Mouse (Mus musculus): ENCODE measurements at regions not wholly inside any gene's neighbourhood (a gene's known extent, or its start where the extent isn't known, plus 50 kb on each side); places are given as distances from the start of the nearest gene placed in this dataset.

DNA sequence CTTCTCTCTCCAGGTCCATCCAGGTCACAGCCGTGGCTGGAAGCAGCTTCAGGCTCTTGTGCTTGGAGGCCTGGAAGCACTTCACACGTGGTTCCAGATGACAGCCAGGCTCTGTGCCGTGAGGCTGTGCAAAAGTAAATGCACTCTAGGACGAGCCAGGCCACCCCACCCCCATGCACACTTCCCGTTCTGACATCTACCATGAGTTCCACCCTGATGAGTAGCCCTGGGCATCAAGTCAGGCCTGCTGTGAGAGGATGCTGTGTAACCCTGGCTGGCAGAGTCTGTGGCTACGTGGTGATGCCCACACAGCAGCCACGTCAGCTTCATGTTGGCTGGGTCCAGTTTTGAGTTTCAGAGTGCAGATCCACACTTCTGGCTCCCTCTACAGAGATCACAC lies 202.4 kb upstream of the Sulf2 start:
- peak; percentile 43 for DNase-seq (ENCODE audit: low read depth, low spot score)

DNA sequence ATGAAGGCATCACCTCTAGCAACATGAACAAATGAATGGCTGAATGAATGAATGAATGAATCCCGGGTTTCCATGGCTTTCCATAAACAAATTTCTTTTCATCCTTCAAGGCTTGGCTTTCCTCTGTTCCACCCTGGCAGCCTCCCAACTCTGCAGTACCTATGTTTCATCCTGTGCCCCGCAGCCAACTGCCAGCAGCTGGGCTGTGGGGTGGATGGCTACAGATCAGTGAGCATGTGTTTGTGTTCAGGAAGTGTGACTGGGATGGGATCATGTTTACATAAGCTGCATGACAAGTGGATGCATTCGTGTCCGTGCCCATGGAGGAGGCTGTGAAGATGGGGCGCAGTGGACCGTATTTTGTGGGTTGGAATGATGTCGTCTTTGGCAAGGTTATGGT lies 200.5 kb upstream of the Sulf2 start:
- no peak for DNase-seq (ENCODE audit: low read depth, low spot score)

DNA sequence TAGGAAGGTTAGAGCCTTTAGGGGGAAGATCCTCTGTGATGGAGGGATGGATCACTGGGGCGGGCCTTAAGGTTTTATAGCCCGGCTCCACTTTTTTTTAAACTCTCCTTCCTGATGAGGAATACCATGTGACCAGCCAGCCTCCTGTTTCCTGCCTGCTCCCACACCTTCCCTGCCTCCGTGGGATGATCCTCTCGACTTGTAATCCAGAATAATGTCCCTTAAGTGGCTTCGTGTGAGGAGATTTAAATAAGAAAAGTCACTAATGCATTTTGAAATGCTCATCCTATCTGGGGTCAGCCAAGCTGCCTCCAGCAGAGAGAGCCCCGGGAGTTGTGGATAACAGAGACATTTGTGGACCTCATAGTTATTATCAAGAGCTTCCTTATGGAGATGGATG lies 200.0 kb upstream of the Sulf2 start:
- no peak for DNase-seq (ENCODE audit: low read depth, low spot score)

DNA sequence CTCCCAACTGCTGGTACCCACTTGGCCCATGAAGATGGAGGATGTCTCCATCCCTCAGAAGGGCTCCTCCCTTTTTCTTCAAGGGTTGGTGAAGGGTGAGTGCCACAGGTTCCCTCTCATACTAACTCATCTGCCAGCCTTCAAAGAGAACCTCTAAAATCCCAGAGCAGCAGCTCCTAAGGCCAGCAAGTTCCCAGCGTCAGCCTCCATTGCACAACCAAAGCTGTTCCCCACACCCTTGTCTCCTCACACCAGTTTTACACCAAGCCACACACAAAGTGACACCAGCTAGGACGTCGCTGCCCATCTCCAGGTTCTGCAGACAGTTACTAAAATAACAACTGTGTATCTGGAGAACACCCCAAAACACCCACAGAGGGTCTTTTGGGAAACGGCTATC lies 198.9 kb upstream of the Sulf2 start:
- DNase-seq (ENCODE audit: low read depth, low spot score): no peak

DNA sequence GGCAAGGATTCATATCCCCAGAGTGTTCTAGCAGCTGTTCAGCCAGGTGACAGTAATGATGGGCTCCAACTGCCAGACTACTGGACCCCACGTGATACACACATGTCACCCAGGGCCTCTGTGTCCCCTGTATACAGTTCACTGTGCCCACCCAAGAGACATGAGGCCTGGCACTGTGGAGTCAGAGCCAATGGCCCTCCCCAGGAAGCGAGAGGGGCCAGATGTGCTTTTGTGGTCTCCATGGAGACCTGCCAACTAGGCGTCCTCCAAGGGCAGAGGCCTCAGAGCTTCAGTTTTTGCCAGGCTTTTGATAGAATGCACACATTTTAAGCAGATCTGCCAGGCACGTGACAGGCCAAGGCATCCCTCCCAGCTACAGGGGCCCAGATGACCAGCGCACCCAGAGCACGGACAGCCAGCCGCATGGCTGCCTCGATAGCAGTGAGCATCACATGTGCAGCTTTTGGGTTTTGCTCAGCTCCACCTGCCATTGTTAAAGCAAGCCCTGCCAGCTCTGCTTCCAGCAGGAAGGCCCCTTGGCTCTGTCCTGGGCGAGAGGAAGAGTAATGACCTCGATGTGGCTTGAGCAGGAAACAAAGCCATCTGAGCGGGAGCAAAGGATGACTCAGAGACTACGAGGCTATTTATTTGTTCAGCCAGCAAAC lies 198.1 kb upstream of the Sulf2 start:
- peak; percentile 61 for DNase-seq (ENCODE audit: low read depth, low spot score)

DNA sequence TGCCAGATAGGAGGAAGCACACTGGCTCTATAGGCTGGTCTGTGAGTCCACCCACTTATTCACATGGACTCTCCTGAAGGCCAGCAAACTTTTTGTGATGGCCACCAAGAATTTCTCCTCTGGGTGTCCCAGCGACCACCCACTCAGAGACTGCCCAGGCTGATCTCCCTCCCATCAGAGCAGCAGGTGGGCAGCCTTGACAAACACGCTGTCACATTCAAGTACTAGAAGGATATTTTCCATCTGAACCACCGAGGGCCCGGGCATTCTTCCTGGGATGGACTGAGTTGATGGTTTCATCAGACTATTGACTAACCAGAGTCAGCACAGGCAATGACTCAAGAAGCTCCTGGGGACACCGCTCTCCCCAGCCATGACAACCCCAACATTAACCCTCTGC lies 196.5 kb upstream of the Sulf2 start:
- DNase-seq (ENCODE audit: low read depth, low spot score): no peak

DNA sequence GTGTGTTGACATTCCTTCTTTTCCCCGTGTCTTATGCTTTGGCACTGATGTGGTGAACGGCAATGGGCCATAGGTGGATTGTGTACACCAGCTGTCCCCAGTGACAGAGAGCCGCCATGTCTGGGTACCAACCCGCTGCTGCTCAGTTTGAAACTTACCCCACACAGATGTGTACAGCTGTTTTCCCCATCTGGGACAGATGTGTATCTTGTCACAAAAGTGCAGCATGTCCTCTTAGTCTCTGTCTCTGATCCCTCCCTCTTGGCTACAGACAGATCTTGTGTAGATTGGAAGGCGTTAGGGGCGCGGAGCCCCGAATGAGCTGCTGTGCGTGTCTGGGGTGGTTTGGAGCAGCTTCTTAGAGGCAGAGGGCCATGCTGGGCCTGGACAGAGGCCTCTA lies 196.1 kb upstream of the Sulf2 start:
- no peak for DNase-seq (ENCODE audit: low read depth, low spot score)

DNA sequence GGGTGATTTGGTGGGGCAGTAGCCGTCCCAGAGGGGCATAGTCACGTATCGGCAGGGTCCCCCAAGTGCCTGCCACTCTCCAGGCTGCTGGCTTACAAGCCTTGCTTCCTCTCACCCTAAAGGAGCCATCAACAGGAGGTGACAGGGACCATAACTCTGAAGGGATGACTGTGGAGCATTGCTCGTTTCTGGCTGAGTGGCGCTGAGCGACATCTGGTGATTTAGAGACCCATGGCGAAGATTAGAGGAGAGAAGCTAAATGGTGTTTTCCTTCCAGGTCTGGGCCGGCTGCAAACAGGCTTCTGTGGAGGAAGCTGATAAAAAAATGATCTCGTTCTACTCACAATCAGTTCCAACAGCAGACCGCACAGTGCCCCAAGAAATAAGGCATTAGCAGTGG lies 193.2 kb upstream of the Sulf2 start:
- DNase-seq (ENCODE audit: low read depth, low spot score): no peak

DNA sequence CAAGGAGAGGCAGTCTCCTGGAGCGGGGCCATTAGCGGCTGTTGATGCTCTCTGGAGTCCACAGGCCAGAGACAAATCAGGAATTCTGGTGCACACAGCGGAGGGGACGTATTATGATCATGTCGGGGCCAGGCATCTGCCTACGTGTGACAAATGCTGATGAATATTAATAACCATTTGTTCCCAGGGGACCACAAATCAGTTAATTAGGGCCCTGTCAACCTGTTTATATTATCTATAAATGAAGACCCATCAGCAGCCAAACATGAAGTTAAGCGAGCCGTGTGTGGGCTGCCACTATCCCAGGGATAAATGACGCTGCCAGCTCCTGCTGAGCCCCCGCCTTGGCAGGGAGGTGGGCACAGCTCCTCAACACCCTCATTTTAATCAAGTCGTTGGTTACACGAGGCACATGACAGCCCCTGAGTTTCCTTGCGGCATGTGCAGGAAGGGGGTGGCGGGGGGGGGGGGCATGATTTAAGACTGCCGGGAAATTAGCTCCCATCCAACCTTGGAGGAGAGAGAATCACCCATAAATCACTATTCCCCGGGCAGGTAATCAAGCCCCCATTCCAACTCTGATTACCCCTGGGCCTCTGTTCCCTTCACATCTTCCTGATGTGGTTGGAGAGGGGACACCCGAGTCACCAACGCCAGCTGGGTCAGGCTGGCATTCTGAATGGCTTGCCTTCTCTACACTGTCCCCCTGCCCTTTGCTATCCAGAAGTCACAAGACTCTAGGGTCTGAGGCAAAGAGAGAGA lies 191.1 kb upstream of the Sulf2 start:
- DNase-seq (ENCODE audit: low read depth, low spot score): no peak

DNA sequence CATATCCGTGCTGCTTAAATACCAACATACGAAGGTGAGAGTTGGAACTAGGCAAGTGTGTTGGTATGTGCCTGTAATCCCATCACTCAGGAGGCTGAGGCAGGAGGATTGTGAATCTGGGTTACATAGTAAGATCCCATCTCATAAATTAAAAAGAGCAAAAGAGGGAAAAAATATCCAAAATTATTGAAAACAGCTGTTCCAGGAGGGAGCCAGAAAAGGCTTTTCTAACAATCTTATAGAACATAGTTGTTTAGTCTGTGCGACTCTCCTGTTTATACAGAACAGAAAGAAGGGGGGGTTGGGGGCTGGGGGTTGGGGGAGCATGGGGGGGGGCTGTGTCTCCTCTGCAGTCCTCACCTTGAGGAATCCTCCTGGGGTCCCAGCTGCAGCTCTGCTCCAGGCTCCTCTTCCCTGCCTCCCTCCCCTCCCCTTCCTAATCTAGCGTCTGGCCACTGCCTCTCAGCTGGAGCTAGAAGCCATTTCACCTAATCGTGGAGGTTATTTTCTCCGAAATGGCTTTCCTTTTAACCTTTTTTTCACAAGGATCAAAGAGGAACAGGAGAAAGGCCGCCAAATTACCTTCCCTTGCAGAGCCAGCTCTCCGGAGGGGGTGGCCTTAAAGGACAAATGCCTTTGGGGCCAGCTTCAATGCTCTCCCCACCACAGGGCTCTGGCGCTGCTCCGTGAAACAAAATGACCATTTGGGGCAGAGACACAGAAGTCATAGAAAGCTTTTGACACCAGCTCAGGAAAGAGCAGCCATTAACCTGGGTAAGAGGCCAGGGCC lies 188.3 kb upstream of the Sulf2 start:
- no peak for DNase-seq (ENCODE audit: low read depth, low spot score)

DNA sequence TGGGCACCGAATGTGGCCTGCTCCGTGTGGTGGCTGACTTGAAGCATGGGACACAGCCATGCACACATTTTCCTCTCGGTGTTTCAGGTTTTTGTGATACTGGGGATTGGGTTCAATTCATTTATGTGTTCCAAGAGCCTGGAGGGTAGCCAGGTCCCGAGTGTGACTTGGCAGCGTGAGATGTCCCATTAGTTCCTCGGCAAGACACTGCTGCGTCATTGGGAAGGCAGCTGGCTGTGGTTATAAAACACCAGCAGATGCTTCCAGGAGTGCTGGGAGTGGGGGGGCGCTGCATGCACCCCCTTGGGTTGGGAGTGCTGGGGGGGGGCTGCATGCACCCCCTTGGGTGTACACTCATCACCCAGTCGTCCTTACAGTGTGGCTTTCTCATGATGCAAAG lies 186.9 kb upstream of the Sulf2 start:
- peak; percentile 85 for DNase-seq (ENCODE audit: low read depth, low spot score)

DNA sequence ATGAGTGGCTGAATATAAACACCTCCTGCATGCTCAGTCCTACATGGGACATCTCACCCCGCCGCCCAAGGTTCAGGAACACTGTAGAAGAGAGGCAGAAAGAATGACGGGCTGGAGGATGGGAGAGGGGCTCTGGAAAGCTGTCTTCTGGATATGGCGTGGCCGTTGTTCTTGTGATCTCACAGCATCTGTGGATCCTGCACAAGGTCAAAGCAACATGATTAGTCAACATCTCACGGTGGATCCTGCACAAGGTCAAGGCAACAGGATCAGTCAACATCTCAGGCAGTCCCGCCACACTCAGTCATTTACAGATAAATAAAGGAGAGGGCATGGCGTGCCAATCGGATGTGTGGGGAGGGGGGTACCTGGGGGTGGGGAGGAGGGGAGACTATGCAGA lies 184.7 kb upstream of the Sulf2 start:
- DNase-seq (ENCODE audit: low read depth, low spot score): no peak

DNA sequence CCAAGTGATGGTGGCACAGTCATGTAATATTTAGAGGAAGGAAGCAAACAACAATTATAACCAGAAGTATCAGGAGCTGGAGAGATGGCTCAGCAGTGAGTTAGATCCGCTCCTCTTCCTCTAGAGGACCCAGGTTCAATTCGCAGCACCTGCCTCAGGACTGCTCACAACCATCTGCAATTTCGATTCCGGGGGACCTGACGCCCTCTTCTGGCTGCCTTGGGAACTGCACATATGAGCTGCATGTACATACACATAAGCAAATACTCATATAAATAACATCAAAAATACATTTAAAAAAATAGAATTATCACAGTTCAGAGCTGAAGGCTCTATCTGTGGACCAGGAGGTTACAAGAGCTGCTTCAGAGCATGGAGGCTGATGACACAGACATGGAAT lies 184.0 kb upstream of the Sulf2 start:
- DNase-seq (ENCODE audit: low read depth, low spot score): no peak

DNA sequence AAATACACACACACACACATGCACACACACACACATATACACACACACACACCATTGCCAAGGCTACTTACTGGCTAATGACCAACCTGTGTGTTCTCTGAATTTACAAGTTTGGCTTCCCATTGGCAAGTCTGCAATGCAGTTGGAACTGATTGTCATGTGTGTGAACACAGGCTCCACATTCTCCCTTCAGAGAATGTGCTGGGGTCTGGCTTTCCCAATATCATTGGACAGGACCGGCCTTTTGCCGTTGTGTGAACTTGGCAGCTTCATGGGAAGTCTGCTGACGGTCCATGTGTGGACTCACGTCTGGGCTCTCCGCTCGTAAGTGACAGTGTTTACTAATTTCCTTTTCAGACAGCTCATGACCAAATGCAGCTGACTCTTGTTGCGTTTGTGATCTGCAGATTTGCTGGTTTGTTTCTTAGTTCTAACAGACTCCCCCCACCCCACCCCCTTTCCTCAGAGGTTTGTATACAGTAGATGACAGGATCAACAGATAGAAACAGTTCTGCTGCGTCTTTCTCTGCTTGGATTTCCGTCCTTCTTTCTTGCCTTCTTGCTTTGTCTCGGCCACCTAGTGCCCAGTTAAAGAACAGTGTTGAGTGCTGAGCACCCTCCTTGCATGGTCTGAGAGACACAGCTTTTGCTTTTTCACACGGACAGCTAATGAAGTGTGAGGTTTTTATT lies 183.1 kb upstream of the Sulf2 start:
- DNase-seq (ENCODE audit: low read depth, low spot score): no peak

DNA sequence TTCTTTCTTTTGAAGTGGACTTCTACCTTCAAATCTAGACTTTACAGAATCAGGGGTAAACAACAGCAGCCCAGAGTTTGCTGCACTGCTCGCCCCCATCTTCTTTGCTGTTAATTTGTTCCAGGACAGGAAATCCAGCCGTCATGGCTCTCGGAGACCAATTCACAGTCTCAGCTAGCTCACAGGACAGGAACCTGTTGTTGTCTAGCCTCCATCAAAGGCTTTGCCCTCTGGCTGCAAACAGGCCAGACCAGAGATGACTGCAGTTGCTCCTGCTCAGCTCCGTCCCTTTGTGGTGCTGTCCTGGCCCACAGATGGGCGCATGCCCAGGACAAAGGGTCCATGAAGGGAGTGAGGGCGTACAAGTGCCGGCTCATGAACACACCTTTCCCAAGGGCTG lies 182.2 kb upstream of the Sulf2 start:
- no peak for DNase-seq (ENCODE audit: low read depth, low spot score)

DNA sequence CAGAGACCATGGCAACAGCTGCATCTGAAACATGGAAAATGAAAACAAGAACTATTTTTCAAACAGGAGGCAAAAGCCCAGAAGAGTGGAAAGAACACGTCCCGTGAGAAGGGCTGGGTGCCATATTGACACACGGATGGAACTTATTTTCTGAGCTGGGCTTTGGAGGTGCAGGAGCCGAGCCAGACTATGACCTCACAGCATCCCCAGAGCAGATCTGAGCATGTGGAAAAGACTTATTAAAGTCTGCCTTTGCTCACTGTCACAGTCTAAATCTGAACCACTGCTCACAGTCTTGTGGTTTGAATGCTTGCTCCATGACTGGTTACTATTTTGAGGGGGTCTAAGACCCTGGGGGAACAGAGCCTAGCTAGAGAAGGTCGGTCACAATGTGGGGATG lies 180.2 kb upstream of the Sulf2 start:
- peak; percentile 82 for DNase-seq (ENCODE audit: low read depth, low spot score)

DNA sequence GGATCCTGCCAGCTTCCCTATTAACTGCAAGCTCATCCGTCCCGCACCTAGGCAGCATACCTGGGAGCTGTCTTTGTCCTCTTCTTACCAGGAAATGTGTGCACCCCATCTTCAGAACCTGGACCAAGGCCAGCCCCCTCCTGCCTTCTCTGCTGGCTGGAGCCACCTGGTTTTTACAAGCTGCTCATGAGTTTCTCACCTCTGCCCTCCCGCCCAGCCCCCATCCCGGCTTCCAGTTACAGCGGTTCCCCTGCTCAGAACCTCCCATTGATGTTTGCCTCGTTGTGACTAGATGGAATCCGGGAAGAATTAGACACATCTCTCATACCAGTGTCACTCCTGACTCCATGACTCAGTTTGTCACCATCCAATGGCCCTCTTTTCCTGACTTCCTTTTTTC lies 179.1 kb upstream of the Sulf2 start:
- no peak for DNase-seq (ENCODE audit: low read depth, low spot score)

DNA sequence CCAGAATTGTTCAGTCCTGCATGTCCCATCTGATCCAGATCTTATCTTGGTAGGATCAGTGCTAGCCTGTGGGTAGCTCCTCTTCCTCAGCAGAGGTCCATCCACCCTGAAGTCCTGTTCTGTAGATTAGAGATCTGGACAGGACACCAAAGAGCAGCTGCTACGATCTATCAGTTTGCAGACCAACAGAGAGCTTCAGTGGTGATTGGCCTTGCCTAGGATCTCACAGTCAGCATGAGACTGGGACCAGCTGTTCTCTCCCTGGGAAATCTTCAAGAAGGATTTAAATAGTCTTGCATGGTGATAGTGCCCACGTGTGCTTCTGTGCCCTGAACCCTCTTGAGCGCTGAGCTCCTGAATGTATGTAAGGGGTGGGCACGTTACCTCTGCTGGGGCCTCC lies 178.4 kb upstream of the Sulf2 start:
- no peak for DNase-seq (ENCODE audit: low read depth, low spot score)

DNA sequence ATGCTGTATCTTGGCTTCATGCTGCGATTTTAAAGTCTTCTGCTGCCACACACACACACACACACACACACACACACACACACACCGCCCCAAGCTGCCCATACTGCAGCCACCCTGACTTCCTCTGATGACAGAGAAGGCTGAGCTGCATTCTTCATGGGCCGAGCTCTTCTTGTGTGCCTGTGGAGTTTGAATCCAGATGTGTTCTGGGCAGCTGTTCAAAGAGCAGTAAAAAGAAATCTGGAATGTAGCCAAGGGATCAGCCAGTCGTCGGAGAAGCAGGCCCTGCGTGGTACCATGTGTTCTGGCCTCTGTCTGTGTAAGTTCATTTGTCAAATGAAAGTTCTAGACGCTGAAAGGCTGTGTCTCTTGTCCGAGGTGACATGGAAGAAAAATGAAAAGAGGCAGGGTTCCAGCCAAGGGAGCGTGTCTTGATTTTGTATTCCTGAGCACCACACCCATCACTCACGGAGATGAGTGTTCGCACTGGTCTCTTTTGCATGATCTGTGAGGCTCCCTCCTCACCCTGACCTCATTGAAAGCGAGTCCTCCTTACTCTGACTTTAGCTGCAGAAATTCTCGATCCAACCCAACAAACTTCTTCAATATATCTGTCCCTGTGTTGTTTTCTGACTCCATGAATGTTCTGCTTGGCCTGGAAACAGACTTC lies 177.4 kb upstream of the Sulf2 start:
- peak; percentile 62 for DNase-seq (ENCODE audit: low read depth, low spot score)

DNA sequence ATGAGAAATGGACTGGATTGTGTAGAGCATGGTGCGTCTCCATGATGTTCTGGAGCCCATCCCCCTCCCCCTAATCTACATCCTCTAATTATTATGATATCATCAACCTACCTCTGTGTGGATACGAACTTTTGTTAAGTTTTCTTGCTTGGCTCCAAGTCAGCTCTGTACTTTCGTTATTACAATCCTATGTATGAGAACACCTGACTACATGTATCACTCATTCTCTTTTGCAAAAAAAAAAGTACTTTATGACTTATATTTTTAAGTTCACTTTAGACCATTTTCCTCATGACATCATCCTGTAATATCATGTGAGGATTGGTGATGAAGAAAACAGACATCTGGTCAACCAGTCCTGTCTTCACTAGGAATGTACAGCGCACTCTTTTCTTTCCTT lies 175.7 kb upstream of the Sulf2 start:
- no peak for DNase-seq (ENCODE audit: low read depth, low spot score)

DNA sequence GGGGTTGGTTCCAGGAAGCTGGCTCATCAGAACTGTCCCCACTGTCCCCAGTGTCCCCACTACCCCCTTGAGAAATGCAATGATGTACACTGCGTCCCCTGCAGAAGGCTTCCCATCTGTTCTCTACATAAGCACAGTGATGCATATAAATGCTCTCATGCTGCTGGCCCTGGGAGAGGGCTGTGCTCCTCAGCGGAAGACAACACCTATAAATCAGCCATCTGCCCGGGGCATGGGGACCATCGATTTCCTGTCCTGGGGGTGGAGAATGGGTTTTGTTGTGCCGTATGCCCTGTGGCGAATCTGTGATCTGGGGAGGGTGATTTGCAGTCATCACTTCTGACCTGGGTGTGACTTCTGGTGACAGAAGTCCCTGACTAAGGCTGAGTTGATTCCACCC lies 174.9 kb upstream of the Sulf2 start:
- no peak for DNase-seq (ENCODE audit: low read depth, low spot score)
